Mouse (Mus musculus) limb, embryonic 11.5 days (tissue): ENCODE data around the gene Lactb. TPM values are rescaled to one million over a fixed set of nuclear protein-coding genes. Genes with fewer than 3 reads are reported as not detected.

Source experiments
- ATAC-seq: fragments of 200-750 bp; cut with Nextera tagmentation; 2 replicates; pipeline ENCODE4 v1.8.0; 2017; ENCODE audit warnings: low read depth; ENCODE audit not compliant: insufficient number of reproducible peaks, low FRiP score, low TSS enrichment
- DNase-seq: peaks from one replicate; pipeline ENCODE4 v3.0.0-alpha.2; 2015; ENCODE audit warnings: low spot score
- H3K27ac ChIP-seq: fragments of 300-500 bp; sonication (generic); replicated peaks from 2 replicates; pipeline ENCODE4 v1.5.1; 2014; ENCODE audit warnings: low read depth, mild to moderate bottlenecking, low read length
- H3K27me3 ChIP-seq: fragments of 300-500 bp; sonication (generic); 2 replicates; pipeline ENCODE4 v1.6.1; 2014; ENCODE audit warnings: mild to moderate bottlenecking, low read length, mixed read lengths; ENCODE audit not compliant: control insufficient read depth, insufficient read depth
- H3K36me3 ChIP-seq: fragments of 300-500 bp; sonication (generic); 2 replicates; pipeline ENCODE4 v1.6.1; 2014; ENCODE audit warnings: mild to moderate bottlenecking, low read length, moderate library complexity, mixed read lengths; ENCODE audit not compliant: control insufficient read depth, insufficient read depth
- H3K4me1 ChIP-seq: fragments of 300-500 bp; sonication (generic); 2 replicates; pipeline ENCODE4 v1.6.1; 2014; ENCODE audit warnings: low read length, mixed read lengths; ENCODE audit not compliant: control insufficient read depth, insufficient read depth
- H3K4me2 ChIP-seq: fragments of 300-500 bp; sonication (generic); 2 replicates; pipeline ENCODE4 v1.6.1; 2014; ENCODE audit warnings: low read depth, mild to moderate bottlenecking, moderate library complexity; ENCODE audit not compliant: severe bottlenecking
- H3K4me3 ChIP-seq: fragments of 300-500 bp; sonication (generic); 2 replicates; pipeline ENCODE4 v1.5.1; 2014; ENCODE audit warnings: low read depth, low read length
- H3K9ac ChIP-seq: fragments of 300-500 bp; sonication (generic); 2 replicates; pipeline ENCODE4 v1.6.1; 2014; ENCODE audit warnings: mild to moderate bottlenecking, low read length
- H3K9me3 ChIP-seq: fragments of 300-500 bp; sonication (generic); 2 replicates; pipeline ENCODE4 v1.6.1; 2016; ENCODE audit warnings: low read length; ENCODE audit not compliant: control insufficient read depth
- WGBS: fragments of 180-500 bp; shearing (Covaris S2); extraction: QIAGEN DNeasy Blood & Tissue Kit; methylation state at CpG from one replicate; pipeline ENCODE4 v1.1.7; 2014; 5-methylcytosine and 5-hydroxymethylcytosine counted together
- polyA plus RNA-seq: library from polyadenylated mRNA; unstranded; fragments of >200 nt; fragmentation: Nextera tagmentation; extraction: Ambion mirVana; gene quantifications from 2 replicates; pipeline ENCODE4 v1.2.1, GENCODE M21; 2014

The Lactb gene
- polyA plus RNA-seq = 9.0 and 10.6 TPM in 2 replicates

GRCm38 (mm10) chr9:66975239-66975645, at the start of gene Lactb:
Lactb (minus strand) TSS chr9:66975484.
- WGBS = 0% methylated on average over 32 of the region's 32 CpGs
- peak within 1 kb of the TSS; percentile 47 for H3K9ac ChIP-seq

DNA sequence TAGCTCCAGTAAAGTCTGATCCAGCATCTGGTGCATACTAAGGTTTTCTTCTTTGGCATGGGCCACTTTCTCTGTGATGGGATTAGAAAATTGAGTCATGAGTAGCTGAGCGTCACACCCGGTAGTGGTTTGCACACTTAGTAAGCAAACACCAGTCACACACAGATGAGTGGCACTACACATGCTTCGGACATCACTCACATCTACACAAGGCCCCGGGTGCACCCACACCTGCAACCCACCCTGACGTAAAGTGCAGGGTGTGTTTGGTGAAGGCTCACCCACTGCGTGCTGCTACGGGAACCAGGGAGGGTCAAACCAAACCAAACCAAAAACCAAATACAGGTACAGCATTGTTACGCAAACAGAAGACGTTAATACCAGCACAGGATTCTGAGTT, 48.1 kb upstream of the Lactb start:
- Histone ChIP-seq H3K36me3 (peaks cover 16% of the 10 kb centered on the region), H3K4me3 (no peak overlapping the region), H3K27ac (no peak overlapping the region), H3K4me1 (no peaks in the 10 kb centered on the region), H3K9me3 (no peaks in the 10 kb centered on the region), H3K9ac (no peak overlapping the region), H3K4me2 (no peak overlapping the region), H3K27me3 (no peaks in the 10 kb centered on the region)
- WGBS = 94% methylated on average over 9 of the region's 9 CpGs
- DNase-seq (no peak), ATAC-seq (no peak)

More at GRCm38 (mm10) chr9:66975239-66975645, at the start of gene Lactb:
- H3K27ac ChIP-seq = peak within 1 kb of the TSS; percentile 53; the same call in 1 of the 2 replicates
- no peaks in the 10 kb centered on the region for H3K36me3 ChIP-seq
- H3K4me3 ChIP-seq = peak within 1 kb of the TSS; percentile 78
- no peaks in the 10 kb centered on the region for H3K27me3 ChIP-seq
- no peaks in the 10 kb centered on the region for H3K4me1 ChIP-seq
- DNase-seq (peak; percentile 97), ATAC-seq (peak; percentile 88)
- no peaks in the 10 kb centered on the region for H3K9me3 ChIP-seq
- H3K4me2 ChIP-seq = peak within 1 kb of the TSS; percentile 81

GRCm38 (mm10) chr9:67020063-67020462, 44.8 kb upstream of the Lactb start:
- Histone ChIP-seq H3K9ac (no peak overlapping the region), H3K36me3 (peaks cover 10% of the 10 kb centered on the region), H3K27me3 (no peaks in the 10 kb centered on the region), H3K27ac (no peak overlapping the region), H3K4me3 (no peak overlapping the region), H3K4me1 (no peaks in the 10 kb centered on the region), H3K4me2 (no peak overlapping the region), H3K9me3 (no peaks in the 10 kb centered on the region)
- WGBS = 83% methylated on average over 2 of the region's 2 CpGs
- DNase-seq (no peak), ATAC-seq (no peak)

DNA sequence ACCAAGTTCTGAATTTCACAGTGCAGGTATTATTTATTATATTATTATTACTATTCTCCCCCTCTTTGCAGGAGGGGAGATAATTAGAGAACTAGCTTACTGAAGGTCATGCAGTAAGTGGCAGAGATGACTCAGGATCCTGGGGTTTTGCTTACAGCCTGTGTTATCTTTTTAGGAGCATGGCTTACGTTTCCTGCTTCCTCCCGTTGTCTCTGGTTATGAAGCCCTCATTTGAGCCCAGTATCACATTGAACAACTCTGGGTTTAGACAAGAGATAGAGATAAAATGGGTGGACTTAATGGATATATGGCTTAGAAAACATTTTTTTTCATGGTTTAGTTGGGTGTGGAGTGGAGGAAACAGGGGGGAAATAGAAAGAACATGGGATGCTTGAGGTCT, 38.2 kb upstream of the Lactb start:
- H3K4me3 ChIP-seq = no peak overlapping the region
- H3K4me2 ChIP-seq = no peak overlapping the region
- DNase-seq (no peak), ATAC-seq (no peak)
- H3K36me3 ChIP-seq = no peaks in the 10 kb centered on the region
- H3K9me3 ChIP-seq = no peaks in the 10 kb centered on the region
- no peak overlapping the region for H3K27ac ChIP-seq
- no peaks in the 10 kb centered on the region for H3K27me3 ChIP-seq
- 65% methylated on average over 2 of the region's 2 CpGs for WGBS
- H3K4me1 ChIP-seq = peaks cover 6% of the 10 kb centered on the region
- no peak overlapping the region for H3K9ac ChIP-seq

DNA sequence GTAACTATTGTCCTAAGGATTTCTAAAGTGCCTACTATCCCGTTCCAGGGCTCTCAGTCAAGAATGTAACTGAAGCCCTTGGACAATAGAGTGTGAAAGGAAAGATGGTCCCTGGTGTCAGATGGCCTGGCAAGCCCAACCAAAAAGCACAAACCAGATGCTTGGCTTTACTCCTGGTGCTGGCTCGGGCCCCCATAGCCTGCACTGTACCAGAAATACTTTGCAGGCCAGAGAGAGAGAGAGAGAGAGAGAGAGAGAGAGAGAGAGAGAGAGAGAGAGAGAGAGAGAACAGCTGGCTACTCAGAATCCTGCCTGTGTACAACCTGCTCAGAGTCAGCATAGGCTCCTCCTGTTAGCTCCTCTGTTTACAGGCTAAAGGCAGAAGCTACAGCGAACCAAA, 37.2 kb upstream of the Lactb start:
- Histone ChIP-seq H3K36me3 (no peaks in the 10 kb centered on the region), H3K9ac (no peak overlapping the region), H3K4me3 (no peak overlapping the region), H3K27ac (no peak overlapping the region), H3K27me3 (no peaks in the 10 kb centered on the region), H3K4me1 (peaks cover 9% of the 10 kb centered on the region), H3K9me3 (no peaks in the 10 kb centered on the region), H3K4me2 (no peak overlapping the region)
- no peak for DNase-seq
- WGBS = 43% methylated on average over 3 of the region's 3 CpGs
- no peak for ATAC-seq

DNA sequence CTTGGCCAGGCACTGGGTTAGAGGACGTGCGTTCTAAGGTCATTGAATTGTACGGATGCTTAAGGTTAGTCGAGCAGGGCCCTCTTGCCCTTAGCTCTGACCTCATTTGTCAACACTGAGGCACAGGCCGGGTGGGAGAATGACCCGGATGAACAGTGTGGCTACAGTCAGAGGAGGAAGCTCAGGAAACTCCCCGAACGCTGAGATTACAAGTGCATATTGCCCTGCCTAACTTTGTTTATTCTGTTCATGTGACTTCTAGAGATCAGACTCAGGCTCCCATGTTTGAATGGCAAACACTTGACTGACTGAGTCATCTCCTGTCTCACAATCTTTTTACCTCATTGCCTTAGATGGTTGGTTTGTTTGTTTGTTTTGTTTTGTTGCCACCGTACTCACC, 36.2 kb upstream of the Lactb start:
- Histone ChIP-seq H3K4me2 (no peak overlapping the region), H3K27me3 (no peaks in the 10 kb centered on the region), H3K4me3 (no peak overlapping the region), H3K36me3 (no peaks in the 10 kb centered on the region), H3K4me1 (peaks cover 9% of the 10 kb centered on the region), H3K9ac (no peak overlapping the region), H3K27ac (no peak overlapping the region), H3K9me3 (no peaks in the 10 kb centered on the region)
- 70% methylated on average over 9 of the region's 9 CpGs for WGBS
- DNase-seq = no peak
- no peak for ATAC-seq

- Histone ChIP-seq H3K4me3 (no peak overlapping the region), H3K27ac (peak overlapping the region; percentile 61; the same call in 1 of the 2 replicates), H3K9ac (no peak overlapping the region), H3K4me1 (peaks cover 9% of the 10 kb centered on the region), H3K27me3 (no peaks in the 10 kb centered on the region), H3K9me3 (no peaks in the 10 kb centered on the region), H3K36me3 (no peaks in the 10 kb centered on the region), H3K4me2 (0 out of 2 replicates have a peak overlapping the region, but pooled peaks have one; percentile 11)
- peak; percentile 57 for DNase-seq
- no peak for ATAC-seq
- WGBS = 7% methylated on average over 11 of the region's 11 CpGs
Measured at GRCm38 (mm10) chr9:67008781-67009180, 33.5 kb upstream of the Lactb start.

DNA sequence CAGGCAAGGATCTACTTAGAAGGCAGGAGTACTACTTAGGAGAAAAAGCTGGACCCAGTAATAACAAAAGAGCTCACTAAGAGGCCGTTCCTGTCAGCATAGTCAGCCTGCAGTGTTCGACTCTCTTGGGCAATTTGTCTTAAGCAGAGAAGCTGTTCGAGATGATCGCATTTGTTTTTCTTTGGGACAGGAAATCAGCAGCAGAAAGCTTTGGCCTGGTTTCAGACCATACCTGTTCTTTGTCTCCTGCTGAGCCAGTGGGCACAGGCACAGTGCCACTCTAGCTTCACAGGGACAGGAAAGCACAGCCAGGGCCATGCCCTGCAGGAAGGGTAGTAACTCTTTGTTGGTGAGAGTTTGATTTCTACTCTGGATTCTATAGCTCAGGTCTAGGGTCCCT, 31.1 kb upstream of the Lactb start:
- no peak for ATAC-seq

DNA sequence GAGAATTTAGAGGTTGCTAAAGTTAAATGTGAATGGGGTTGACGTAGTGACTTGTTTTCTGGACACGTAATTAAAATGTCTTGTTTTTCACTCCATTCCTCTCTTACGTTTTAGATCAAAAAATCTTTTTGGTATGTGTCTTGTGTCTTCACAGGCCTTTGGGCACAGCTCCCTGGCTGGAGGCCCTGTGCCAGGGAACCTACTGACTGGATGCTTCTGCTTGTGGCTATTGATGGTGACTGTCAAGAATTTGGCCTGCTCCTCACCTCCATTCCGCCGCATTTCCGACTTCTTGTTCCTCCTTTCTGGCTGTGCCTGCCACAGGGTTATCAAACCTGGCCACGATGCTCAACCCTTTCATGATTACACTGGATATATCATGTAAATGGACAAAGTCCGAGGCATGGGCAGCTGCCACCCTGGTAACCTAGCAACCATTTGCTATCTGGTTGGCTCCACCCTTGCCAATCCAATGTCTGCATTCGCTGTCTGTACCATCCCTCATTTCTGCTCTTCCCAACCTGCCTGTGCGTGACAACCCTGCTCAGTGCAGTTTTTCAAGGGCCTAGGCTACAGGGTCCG, 30.0 kb upstream of the Lactb start:
- 85% methylated on average over 11 of the region's 11 CpGs for WGBS
- Histone ChIP-seq H3K4me3 (no peak overlapping the region), H3K4me1 (peaks cover 7% of the 10 kb centered on the region), H3K4me2 (no peak overlapping the region), H3K9ac (no peak overlapping the region), H3K27me3 (no peaks in the 10 kb centered on the region), H3K36me3 (no peaks in the 10 kb centered on the region), H3K27ac (no peak overlapping the region), H3K9me3 (no peaks in the 10 kb centered on the region)
- ATAC-seq = no peak
- no peak for DNase-seq

More for the DNA sequence above, 31.1 kb upstream of the Lactb start:
- no peak overlapping the region for H3K9ac ChIP-seq
- H3K4me3 ChIP-seq = no peak overlapping the region
- peaks cover 7% of the 10 kb centered on the region for H3K4me1 ChIP-seq
- no peaks in the 10 kb centered on the region for H3K9me3 ChIP-seq
- 77% methylated on average over 4 of the region's 4 CpGs for WGBS
- no peaks in the 10 kb centered on the region for H3K36me3 ChIP-seq
- no peak overlapping the region for H3K27ac ChIP-seq
- no peaks in the 10 kb centered on the region for H3K27me3 ChIP-seq
- DNase-seq = no peak
- no peak overlapping the region for H3K4me2 ChIP-seq
